Mouse (Mus musculus) adrenal gland, postnatal 25 days (tissue): ENCODE measurements at regions not wholly inside any gene's neighbourhood (a gene's known extent, or its start where the extent isn't known, plus 50 kb on each side); places are given as distances from the start of the nearest gene placed in this dataset.

Source experiments
- DNase-seq: peaks from one replicate; pipeline ENCODE4 v3.0.0; 2021; ENCODE audit warnings: mixed read lengths

DNA sequence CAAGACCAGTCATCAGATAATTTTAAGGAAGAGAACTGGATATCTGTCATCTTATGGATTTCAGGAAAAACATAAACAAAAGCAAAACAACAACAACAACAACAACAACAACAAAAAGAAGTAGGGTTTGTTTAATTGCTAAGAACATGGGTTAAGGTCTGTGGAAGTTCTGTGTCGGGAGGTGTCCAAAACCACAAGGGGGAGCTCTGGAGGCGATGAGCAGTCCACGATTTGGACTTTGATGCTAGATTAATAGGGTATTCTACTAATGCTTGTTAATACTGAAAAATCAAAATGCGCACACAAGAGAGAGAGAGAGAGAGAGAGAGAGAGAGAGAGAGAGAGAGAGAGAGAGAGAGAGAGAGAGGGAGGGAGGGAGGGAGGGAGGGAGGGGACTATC lies 692.0 kb upstream of the Car10 start:
- peak; percentile 24 for DNase-seq

DNA sequence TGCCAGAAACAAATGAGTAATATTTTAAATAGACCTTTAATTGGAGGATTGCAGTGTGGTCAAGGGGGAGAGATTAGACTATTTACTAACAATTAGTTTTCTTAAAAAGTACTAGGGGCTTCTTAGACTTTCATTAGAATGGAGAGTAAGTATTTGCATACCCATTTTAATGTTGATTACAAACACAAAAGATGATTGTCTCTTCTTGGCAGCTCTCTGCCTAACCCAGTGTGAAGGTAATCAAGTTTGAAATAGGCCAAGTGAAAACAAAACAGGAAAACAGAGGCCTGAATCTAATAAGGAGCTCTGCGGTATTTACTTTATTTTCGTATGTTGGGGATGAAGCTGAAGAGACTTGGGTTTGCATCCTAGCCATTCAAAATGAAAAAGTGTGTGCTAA lies 646.5 kb upstream of the Car10 start:
- DNase-seq = no peak

DNA sequence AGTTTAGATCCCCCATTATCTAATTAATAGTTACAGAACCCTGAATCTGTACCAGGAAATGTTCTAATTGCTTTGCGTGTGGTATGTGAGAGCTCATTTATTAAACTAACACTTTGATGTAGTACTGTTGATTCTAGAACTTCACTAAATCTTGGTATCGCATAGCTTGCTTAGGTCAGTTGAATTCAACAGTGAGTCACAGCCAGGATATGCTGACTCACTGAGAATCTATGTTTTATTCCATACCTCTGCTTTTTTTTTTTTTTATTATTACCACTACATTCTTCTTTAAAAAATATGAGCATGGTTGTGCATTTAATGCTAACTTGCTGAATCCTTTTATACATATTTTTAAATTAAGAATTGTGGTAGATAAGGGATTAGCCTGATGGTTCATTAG lies 602.5 kb upstream of the Car10 start:
- DNase-seq = no peak
